Mouse (Mus musculus) limb, embryonic 15.5 days (tissue): ENCODE measurements around the gene Tmem106c. TPM values are rescaled to one million over a fixed set of nuclear protein-coding genes. Genes with fewer than 3 reads are reported as not detected.
A peak's percentile ranks its signal among the peaks of the same experiment; 100 is the strongest.

Experiments used
- ATAC-seq: fragments of 200-750 bp; cut with Nextera tagmentation; 2 replicates; pipeline ENCODE4 v1.8.0; 2017; ENCODE audit warnings: low read depth, moderate TSS enrichment; ENCODE audit not compliant: insufficient number of reproducible peaks, low FRiP score, low TSS enrichment
- H3K27ac ChIP-seq: fragments of 300-500 bp; sonication (generic); 2 replicates; pipeline ENCODE4 v1.5.1; 2015; ENCODE audit warnings: moderate library complexity, mild to moderate bottlenecking, inconsistent platforms
- H3K27me3 ChIP-seq: fragments of 300-500 bp; sonication (generic); 2 replicates; pipeline ENCODE4 v1.6.1; 2015; ENCODE audit warnings: inconsistent platforms
- H3K36me3 ChIP-seq: fragments of 300-500 bp; sonication (generic); 2 replicates; pipeline ENCODE4 v1.6.1; 2015; ENCODE audit warnings: inconsistent platforms
- H3K4me1 ChIP-seq: fragments of 300-500 bp; sonication (generic); 2 replicates; pipeline ENCODE4 v1.6.1; 2015; ENCODE audit warnings: inconsistent platforms
- H3K4me2 ChIP-seq: fragments of 300-500 bp; sonication (generic); 2 replicates; pipeline ENCODE4 v1.6.1; 2015; ENCODE audit warnings: mild to moderate bottlenecking, inconsistent platforms
- H3K4me3 ChIP-seq: fragments of 300-500 bp; sonication (generic); 2 replicates; pipeline ENCODE4 v1.5.1; 2015; ENCODE audit warnings: mild to moderate bottlenecking, inconsistent platforms
- H3K9ac ChIP-seq: fragments of 300-500 bp; sonication (generic); 2 replicates; pipeline ENCODE4 v1.6.1; 2015; ENCODE audit warnings: inconsistent platforms
- H3K9me3 ChIP-seq: fragments of 300-500 bp; sonication (generic); 2 replicates; pipeline ENCODE4 v1.6.1; 2016; ENCODE audit warnings: inconsistent platforms
- WGBS: fragments of 180-500 bp; shearing (Covaris S2); methylation state at CpG from one replicate; pipeline ENCODE4 v1.1.7; 2015; 5-methylcytosine and 5-hydroxymethylcytosine counted together
- polyA plus RNA-seq: library from polyadenylated mRNA; unstranded; fragments of >200 nt; fragmentation: Nextera tagmentation; extraction: Ambion mirVana; gene quantifications from 2 replicates; pipeline ENCODE4 v1.2.1, GENCODE M21; 2015

The Tmem106c gene
- polyA plus RNA-seq, 1 experiment from 2014 or later: 48.8 TPM

DNA sequence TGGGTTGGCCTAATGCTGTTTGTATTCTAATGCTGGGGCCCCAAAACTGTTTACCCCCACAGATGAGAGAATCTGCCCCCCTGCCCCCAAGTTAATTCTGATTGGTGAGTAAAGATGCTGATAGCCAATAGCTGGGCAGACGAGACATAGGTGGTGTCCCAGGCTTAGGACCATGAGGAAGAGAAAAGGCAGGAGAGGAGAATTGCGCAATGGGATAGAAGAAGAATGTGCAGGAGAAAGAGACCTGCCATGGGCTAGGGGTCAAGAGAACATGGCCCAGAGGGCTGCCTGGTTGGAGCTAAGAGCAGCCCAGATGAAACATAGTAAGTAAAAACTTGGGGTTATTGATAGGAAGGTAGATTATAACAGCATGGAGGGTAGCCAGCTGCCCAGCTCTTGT, 23.9 kb upstream of the Tmem106c start:
- Histone ChIP-seq H3K27me3 (no peaks in the 10 kb centered on the region), H3K9ac (no peak overlapping the region), H3K9me3 (no peaks in the 10 kb centered on the region), H3K27ac (no peak overlapping the region), H3K4me2 (no peak overlapping the region), H3K4me1 (no peaks in the 10 kb centered on the region), H3K36me3 (no peaks in the 10 kb centered on the region), H3K4me3 (no peak overlapping the region)
- ATAC-seq: no peak
- WGBS: 87% methylated on average over 2 of the region's 2 CpGs

DNA sequence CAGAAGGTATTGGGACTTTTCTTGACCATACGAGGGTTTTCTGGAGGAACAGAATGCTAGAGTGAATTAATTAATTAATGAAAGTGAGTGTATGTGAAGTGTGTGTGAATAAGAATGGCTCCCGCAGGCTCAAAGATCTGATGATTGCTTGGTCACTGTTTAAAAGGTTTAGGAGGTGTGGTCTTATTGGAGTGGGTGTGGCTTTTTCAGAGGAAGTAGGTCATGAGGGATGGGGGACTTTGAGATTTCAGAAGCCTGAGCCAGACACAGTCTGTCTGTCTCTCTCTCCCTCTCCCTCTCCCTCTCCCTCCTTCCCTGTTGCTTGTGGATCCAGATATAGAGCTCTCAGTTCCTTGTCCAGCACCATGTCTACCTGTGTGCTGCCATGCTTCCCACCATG, 22.7 kb upstream of the Tmem106c start:
- no peak for ATAC-seq
- Histone ChIP-seq H3K27me3 (peaks cover 3% of the 10 kb centered on the region; the same call in 1 of the 2 replicates), H3K4me2 (no peak overlapping the region), H3K36me3 (no peaks in the 10 kb centered on the region), H3K9me3 (no peaks in the 10 kb centered on the region), H3K9ac (no peak overlapping the region), H3K4me3 (no peak overlapping the region), H3K4me1 (no peaks in the 10 kb centered on the region), H3K27ac (no peak overlapping the region)
- WGBS: 94% methylated on average over 2 of the region's 2 CpGs

- 83% methylated on average over 8 of the region's 8 CpGs for WGBS
- ATAC-seq: no peak
- H3K27ac ChIP-seq: no peak overlapping the region
- no peak overlapping the region for H3K4me3 ChIP-seq
- no peak overlapping the region for H3K4me2 ChIP-seq
- H3K9me3 ChIP-seq: no peaks in the 10 kb centered on the region
- peaks cover 3% of the 10 kb centered on the region; the same call in 1 of the 2 replicates for H3K27me3 ChIP-seq
- H3K36me3 ChIP-seq: no peaks in the 10 kb centered on the region
- H3K9ac ChIP-seq: no peak overlapping the region
- H3K4me1 ChIP-seq: no peaks in the 10 kb centered on the region
These were observed 21.5 kb upstream of the Tmem106c start for GRCm38 (mm10) chr15:97942538-97942937.

DNA sequence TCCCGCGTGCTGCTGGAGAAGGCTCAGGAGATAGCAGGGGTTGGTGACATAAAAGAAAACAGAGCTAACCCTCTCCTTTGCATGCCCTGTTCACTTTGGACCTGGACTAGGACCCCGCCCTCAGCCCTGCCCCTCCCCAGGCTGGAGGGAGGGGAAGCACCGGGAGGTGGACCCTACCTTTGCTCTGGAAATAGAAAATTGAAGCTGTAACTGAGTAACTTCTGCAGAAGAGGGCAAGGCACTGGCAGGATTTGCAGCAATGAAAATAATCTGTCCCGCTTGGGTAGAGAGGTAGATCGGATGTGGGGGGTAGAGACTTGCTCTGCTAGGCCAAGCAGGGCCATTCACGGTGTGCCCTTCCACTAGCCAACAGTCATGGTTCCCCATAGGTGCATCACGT, 20.6 kb upstream of the Tmem106c start:
- no peak overlapping the region for H3K9ac ChIP-seq
- ATAC-seq: no peak
- no peaks in the 10 kb centered on the region for H3K36me3 ChIP-seq
- no peaks in the 10 kb centered on the region for H3K4me1 ChIP-seq
- peaks cover 3% of the 10 kb centered on the region; the same call in 1 of the 2 replicates for H3K27me3 ChIP-seq
- no peaks in the 10 kb centered on the region for H3K9me3 ChIP-seq
- H3K27ac ChIP-seq: no peak overlapping the region
- WGBS: 89% methylated on average over 8 of the region's 8 CpGs
- H3K4me2 ChIP-seq: no peak overlapping the region
- H3K4me3 ChIP-seq: no peak overlapping the region

DNA sequence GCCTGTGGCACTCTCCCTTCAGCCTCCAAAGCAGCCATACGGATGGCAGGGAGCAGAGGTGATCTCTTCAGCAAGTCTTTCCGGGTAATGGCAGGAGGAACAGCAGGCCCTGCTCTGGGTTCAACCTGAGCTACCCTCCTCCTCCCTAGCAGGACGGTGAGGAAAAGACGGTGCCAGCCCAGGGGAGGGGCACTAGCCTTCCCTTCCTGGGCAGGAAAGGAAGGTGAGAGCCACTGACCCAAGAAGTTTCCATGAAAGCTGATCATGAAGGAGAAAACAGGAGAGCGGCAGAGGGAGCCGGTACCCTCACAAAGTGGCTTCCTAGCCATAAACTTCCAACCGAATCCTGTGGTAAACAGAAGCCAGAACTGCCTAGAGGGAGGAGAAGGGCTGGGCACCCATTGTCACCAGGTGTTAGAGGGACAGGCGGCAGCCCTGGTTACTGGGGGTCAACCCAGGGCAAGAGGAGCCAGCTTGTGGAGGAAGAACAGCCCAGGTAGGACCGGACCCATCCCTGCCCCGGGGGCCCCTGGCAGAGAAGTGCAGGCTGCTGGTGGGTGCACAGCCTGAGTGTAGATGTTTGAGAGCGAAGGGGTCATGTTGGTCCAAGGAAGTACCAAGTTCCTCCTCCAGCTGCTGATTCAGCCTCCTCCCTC, 19.0 kb upstream of the Tmem106c start:
- no peak overlapping the region for H3K27ac ChIP-seq
- 58% methylated on average over 11 of the region's 11 CpGs for WGBS
- H3K4me2 ChIP-seq: no peak overlapping the region
- H3K9ac ChIP-seq: no peak overlapping the region
- H3K4me1 ChIP-seq: peaks cover 11% of the 10 kb centered on the region
- H3K36me3 ChIP-seq: no peaks in the 10 kb centered on the region
- ATAC-seq: 0 out of 2 replicates have a peak, but pooled peaks have one; percentile 30
- no peak overlapping the region for H3K4me3 ChIP-seq
- peaks cover 5% of the 10 kb centered on the region for H3K27me3 ChIP-seq
- no peaks in the 10 kb centered on the region for H3K9me3 ChIP-seq

DNA sequence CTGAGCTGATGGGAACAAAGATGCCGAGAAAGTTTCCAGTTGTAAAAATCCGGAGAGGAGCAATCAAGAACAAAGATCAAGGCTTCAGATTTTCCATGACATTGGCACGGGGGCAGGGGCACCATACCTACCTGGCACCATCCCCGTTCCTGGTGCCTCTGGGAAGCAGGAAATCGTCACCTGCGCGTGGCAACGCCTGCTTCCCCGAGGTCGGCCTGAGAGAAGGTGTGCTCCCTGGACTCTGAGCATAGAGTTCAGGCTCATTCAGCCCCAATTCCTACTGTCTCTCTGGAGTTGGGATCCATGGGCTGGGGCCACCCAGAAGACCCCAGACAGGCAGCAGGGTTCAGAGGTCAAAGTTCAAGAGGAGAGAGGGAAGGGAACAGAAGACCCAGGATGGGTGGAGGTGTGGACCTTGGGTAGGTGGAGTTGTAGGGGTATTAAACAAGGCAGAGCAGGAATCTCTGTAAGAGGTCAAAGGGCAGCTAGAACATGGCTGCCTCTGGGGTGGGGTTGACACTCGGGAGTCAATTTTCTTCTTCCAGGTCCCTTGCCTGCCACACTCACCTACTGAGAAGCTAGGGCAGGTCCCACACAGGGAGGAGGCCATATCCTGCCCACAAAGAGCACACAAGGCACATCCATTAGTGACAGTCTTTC, 18.2 kb upstream of the Tmem106c start:
- ATAC-seq: no peak
- WGBS: 67% methylated on average over 11 of the region's 11 CpGs

GRCm38 (mm10) chr15:97948720-97949119, 15.3 kb upstream of the Tmem106c start:
- H3K4me3 ChIP-seq: no peak overlapping the region
- no peaks in the 10 kb centered on the region for H3K9me3 ChIP-seq
- H3K27ac ChIP-seq: no peak overlapping the region
- no peak overlapping the region for H3K4me2 ChIP-seq
- H3K4me1 ChIP-seq: peaks cover 22% of the 10 kb centered on the region
- ATAC-seq: no peak
- no peaks in the 10 kb centered on the region for H3K36me3 ChIP-seq
- H3K9ac ChIP-seq: no peak overlapping the region
- H3K27me3 ChIP-seq: peaks cover 5% of the 10 kb centered on the region
- 36% methylated on average over 7 of the region's 7 CpGs for WGBS

More for the DNA sequence above, 18.2 kb upstream of the Tmem106c start:
- Histone ChIP-seq H3K9me3 (no peaks in the 10 kb centered on the region), H3K4me2 (no peak overlapping the region), H3K27me3 (peaks cover 5% of the 10 kb centered on the region), H3K9ac (no peak overlapping the region), H3K4me1 (peaks cover 15% of the 10 kb centered on the region), H3K27ac (no peak overlapping the region), H3K36me3 (no peaks in the 10 kb centered on the region), H3K4me3 (no peak overlapping the region)

DNA sequence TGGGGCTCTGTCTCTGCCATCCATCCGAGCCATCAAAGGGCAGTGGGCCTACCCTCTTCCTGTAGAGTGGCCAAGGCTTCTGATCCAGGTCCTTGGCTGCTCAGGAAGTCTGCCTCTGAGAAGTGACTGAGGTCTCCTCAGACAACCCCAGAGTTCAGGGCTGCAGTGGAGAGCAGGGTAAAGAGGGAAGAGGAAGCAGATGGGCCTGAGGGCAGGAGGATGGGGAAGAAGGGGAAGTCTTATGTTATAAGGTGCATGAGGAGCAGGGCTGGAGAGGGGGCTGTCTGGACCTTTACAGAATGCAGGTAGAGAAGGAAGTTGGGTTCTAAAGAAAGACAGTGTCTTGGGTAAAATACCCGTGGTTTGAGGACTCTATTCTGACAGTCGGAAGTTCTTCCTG, 14.3 kb upstream of the Tmem106c start:
- Histone ChIP-seq H3K4me3 (no peak overlapping the region), H3K4me2 (no peak overlapping the region), H3K9ac (no peak overlapping the region), H3K9me3 (no peaks in the 10 kb centered on the region), H3K27me3 (peaks cover 5% of the 10 kb centered on the region), H3K36me3 (no peaks in the 10 kb centered on the region), H3K4me1 (peaks cover 22% of the 10 kb centered on the region), H3K27ac (no peak overlapping the region)
- WGBS: 63% methylated on average over 3 of the region's 3 CpGs
- no peak for ATAC-seq

GRCm38 (mm10) chr15:97950240-97950639, 13.8 kb upstream of the Tmem106c start:
- H3K9ac ChIP-seq: no peak overlapping the region
- H3K4me3 ChIP-seq: no peak overlapping the region
- H3K27ac ChIP-seq: no peak overlapping the region

GRCm38 (mm10) chr15:97952137-97952888, 11.7 kb upstream of the Tmem106c start:
- no peak; the same call in 1 of the 2 replicates for ATAC-seq
- no peak overlapping the region for H3K9ac ChIP-seq
- no peak overlapping the region for H3K27ac ChIP-seq
- peaks cover 32% of the 10 kb centered on the region for H3K4me1 ChIP-seq
- no peaks in the 10 kb centered on the region for H3K36me3 ChIP-seq
- H3K4me3 ChIP-seq: no peak overlapping the region
- H3K4me2 ChIP-seq: no peak overlapping the region
- no peaks in the 10 kb centered on the region for H3K9me3 ChIP-seq
- 14% methylated on average over 16 of the region's 16 CpGs for WGBS
- H3K27me3 ChIP-seq: peaks cover 2% of the 10 kb centered on the region; the same call in 1 of the 2 replicates

More at GRCm38 (mm10) chr15:97950240-97950639, 13.8 kb upstream of the Tmem106c start:
- 46% methylated on average over 7 of the region's 7 CpGs for WGBS
- Histone ChIP-seq H3K36me3 (no peaks in the 10 kb centered on the region), H3K9me3 (no peaks in the 10 kb centered on the region), H3K27me3 (peaks cover 5% of the 10 kb centered on the region), H3K4me2 (no peak overlapping the region), H3K4me1 (peaks cover 22% of the 10 kb centered on the region)
- no peak for ATAC-seq

- 63% methylated on average over 4 of the region's 4 CpGs for WGBS
- ATAC-seq: no peak
These were observed 11.2 kb upstream of the Tmem106c start for GRCm38 (mm10) chr15:97952889-97953189.

GRCm38 (mm10) chr15:97954671-97955070, 9.3 kb upstream of the Tmem106c start:
- Histone ChIP-seq H3K27ac (no peak overlapping the region), H3K36me3 (no peaks in the 10 kb centered on the region), H3K9me3 (no peaks in the 10 kb centered on the region), H3K4me1 (peaks cover 25% of the 10 kb centered on the region), H3K4me2 (no peak overlapping the region), H3K4me3 (no peak overlapping the region), H3K27me3 (no peaks in the 10 kb centered on the region), H3K9ac (no peak overlapping the region)
- no peak for ATAC-seq
- WGBS: 83% methylated on average over 8 of the region's 8 CpGs

More at GRCm38 (mm10) chr15:97952889-97953189, 11.2 kb upstream of the Tmem106c start:
- H3K4me3 ChIP-seq: no peak overlapping the region
- no peaks in the 10 kb centered on the region for H3K36me3 ChIP-seq
- H3K27me3 ChIP-seq: peaks cover 2% of the 10 kb centered on the region; the same call in 1 of the 2 replicates
- H3K27ac ChIP-seq: no peak overlapping the region
- no peak overlapping the region for H3K9ac ChIP-seq
- H3K4me1 ChIP-seq: peaks cover 32% of the 10 kb centered on the region
- H3K9me3 ChIP-seq: no peaks in the 10 kb centered on the region
- H3K4me2 ChIP-seq: no peak overlapping the region
